Mouse (Mus musculus) heart, embryonic 16.5 days (tissue): ENCODE data around the gene Cdc123. TPM values are rescaled to one million over a fixed set of nuclear protein-coding genes. Genes with fewer than 3 reads are reported as not detected.

Experiments
- ATAC-seq: fragments of 200-750 bp; cut with Nextera tagmentation; replicated peaks from 2 replicates; pipeline ENCODE4 v1.8.0; 2017; ENCODE audit warnings: moderate number of reproducible peaks; ENCODE audit not compliant: insufficient read depth, low FRiP score; ENCODE audit errors: extremely low read depth
- H3K27ac ChIP-seq: fragments of 300-500 bp; sonication (generic); 2 replicates; pipeline ENCODE4 v1.5.1; 2014; ENCODE audit warnings: mild to moderate bottlenecking, low read length, control low read depth, moderate library complexity
- H3K27me3 ChIP-seq: fragments of 300-500 bp; sonication (generic); 2 replicates; pipeline ENCODE4 v1.6.1; 2014; ENCODE audit warnings: low read length, mixed read lengths; ENCODE audit not compliant: control insufficient read depth, insufficient read depth
- H3K36me3 ChIP-seq: fragments of 300-500 bp; sonication (generic); 2 replicates; pipeline ENCODE4 v1.6.1; 2014; ENCODE audit not compliant: control insufficient read depth, insufficient read depth
- H3K4me1 ChIP-seq: fragments of 300-500 bp; sonication (generic); 2 replicates; pipeline ENCODE4 v1.6.1; 2014; ENCODE audit warnings: low read length, mixed read lengths; ENCODE audit not compliant: control insufficient read depth, insufficient read depth
- H3K4me2 ChIP-seq: fragments of 300-500 bp; sonication (generic); 2 replicates; pipeline ENCODE4 v1.6.1; 2014; ENCODE audit warnings: low read depth, mild to moderate bottlenecking, control low read depth, low read length
- H3K4me3 ChIP-seq: fragments of 300-500 bp; sonication (generic); 2 replicates; pipeline ENCODE4 v1.5.1; 2014; ENCODE audit warnings: mild to moderate bottlenecking, control low read depth, low read length
- H3K9ac ChIP-seq: fragments of 300-500 bp; sonication (generic); 2 replicates; pipeline ENCODE4 v1.6.1; 2014; ENCODE audit warnings: low read length, control low read depth
- H3K9me3 ChIP-seq: fragments of 300-500 bp; sonication (generic); replicated peaks from 2 replicates; pipeline ENCODE4 v1.6.1; 2016; ENCODE audit warnings: low read length; ENCODE audit not compliant: control insufficient read depth
- WGBS: fragments of 180-500 bp; shearing (Covaris S2); extraction: QIAGEN DNeasy Blood & Tissue Kit; methylation state at CpG from one replicate; pipeline ENCODE4 v1.1.7; 2014; 5-methylcytosine and 5-hydroxymethylcytosine counted together
- polyA plus RNA-seq: library from polyadenylated mRNA; unstranded; fragments of >200 nt; fragmentation: Nextera tagmentation; extraction: Ambion mirVana; gene quantifications from 2 replicates; pipeline ENCODE4 v1.2.1, GENCODE M21; 2015

Cdc123 gene
- polyA plus RNA-seq, 1 experiment from 2014 or later, result 184 TPM

GRCm38 (mm10) chr2:5760479-5761008 lies 84.4 kb downstream of the Cdc123 start:
- Histone ChIP-seq H3K27me3 (no peaks in the 10 kb centered on the region), H3K4me2 (no peak overlapping the region), H3K36me3 (no peaks in the 10 kb centered on the region), H3K4me1 (no peaks in the 10 kb centered on the region), H3K27ac (no peak overlapping the region), H3K4me3 (no peak overlapping the region), H3K9me3 (peaks cover 2% of the 10 kb centered on the region; the same call in 1 of the 2 replicates), H3K9ac (no peak overlapping the region)
- 87% methylated on average over 8 of the region's 8 CpGs for WGBS
- ATAC-seq, result no peak

GRCm38 (mm10) chr2:5758569-5758968 lies 86.4 kb downstream of the Cdc123 start:
- WGBS, result 67% methylated on average over 2 of the region's 2 CpGs
- no peaks in the 10 kb centered on the region for H3K27me3 ChIP-seq
- peaks cover 2% of the 10 kb centered on the region; the same call in 1 of the 2 replicates for H3K9me3 ChIP-seq
- H3K27ac ChIP-seq, result no peak overlapping the region
- H3K9ac ChIP-seq, result no peak overlapping the region
- H3K36me3 ChIP-seq, result no peaks in the 10 kb centered on the region
- no peak overlapping the region for H3K4me3 ChIP-seq
- no peak overlapping the region for H3K4me2 ChIP-seq
- H3K4me1 ChIP-seq, result no peaks in the 10 kb centered on the region
- no peak for ATAC-seq

- 86% methylated on average over 3 of the region's 3 CpGs for WGBS
- no peak overlapping the region for H3K9ac ChIP-seq
- no peak overlapping the region for H3K4me3 ChIP-seq
- H3K4me2 ChIP-seq, result no peak overlapping the region
- no peaks in the 10 kb centered on the region for H3K9me3 ChIP-seq
- no peaks in the 10 kb centered on the region for H3K27me3 ChIP-seq
- no peak for ATAC-seq
- no peak overlapping the region for H3K27ac ChIP-seq
- H3K4me1 ChIP-seq, result no peaks in the 10 kb centered on the region
- no peaks in the 10 kb centered on the region for H3K36me3 ChIP-seq
These were observed 94.1 kb downstream of the Cdc123 start for GRCm38 (mm10) chr2:5750872-5751271.

GRCm38 (mm10) chr2:5749210-5749609 lies 95.8 kb downstream of the Cdc123 start:
- no peak overlapping the region for H3K27ac ChIP-seq
- no peaks in the 10 kb centered on the region for H3K36me3 ChIP-seq
- no peaks in the 10 kb centered on the region for H3K9me3 ChIP-seq
- no peak overlapping the region for H3K4me3 ChIP-seq
- WGBS, result 78% methylated on average over 6 of the region's 6 CpGs
- ATAC-seq, result no peak
- H3K4me2 ChIP-seq, result no peak overlapping the region
- no peaks in the 10 kb centered on the region for H3K27me3 ChIP-seq
- no peaks in the 10 kb centered on the region for H3K4me1 ChIP-seq
- H3K9ac ChIP-seq, result no peak overlapping the region

GRCm38 (mm10) chr2:5747545-5748043 lies 97.4 kb downstream of the Cdc123 start:
- no peaks in the 10 kb centered on the region for H3K27me3 ChIP-seq

GRCm38 (mm10) chr2:5746529-5746928 lies 98.4 kb downstream of the Cdc123 start:
- Histone ChIP-seq H3K4me3 (no peak overlapping the region), H3K4me1 (no peaks in the 10 kb centered on the region), H3K36me3 (no peaks in the 10 kb centered on the region), H3K9ac (no peak overlapping the region), H3K27ac (no peak overlapping the region), H3K4me2 (peak overlapping the region; percentile 8; the same call in 1 of the 2 replicates), H3K27me3 (no peaks in the 10 kb centered on the region), H3K9me3 (no peaks in the 10 kb centered on the region)
- 65% methylated on average over 12 of the region's 12 CpGs for WGBS
- ATAC-seq, result no peak

More at GRCm38 (mm10) chr2:5747545-5748043, 97.4 kb downstream of the Cdc123 start:
- no peak for ATAC-seq
- Histone ChIP-seq H3K4me2 (no peak overlapping the region), H3K9ac (no peak overlapping the region), H3K36me3 (no peaks in the 10 kb centered on the region), H3K4me3 (no peak overlapping the region), H3K4me1 (no peaks in the 10 kb centered on the region), H3K27ac (no peak overlapping the region), H3K9me3 (no peaks in the 10 kb centered on the region)
- WGBS, result 76% methylated on average over 5 of the region's 5 CpGs

Other genes starting within 250 kb of the Cdc123 start
- 3.7 and 5.9 TPM in 2 replicates for gene Camk1d, start 130.6 kb downstream of the Cdc123 start, polyA plus RNA-seq
- gene Nudt5, start 145 bp downstream of the Cdc123 start, polyA plus RNA-seq, result 56.3 and 62.5 TPM in 2 replicates
- 0.56 and 0.68 TPM in 2 replicates for gene Gm13199, start 17.8 kb upstream of the Cdc123 start, polyA plus RNA-seq
- 48.0 and 48.3 TPM in 2 replicates for gene Sec61a2, start 50.3 kb upstream of the Cdc123 start, polyA plus RNA-seq
- 2.1 and 2.2 TPM in 2 replicates for gene Dhtkd1, start 97.6 kb upstream of the Cdc123 start, polyA plus RNA-seq
- 5.8 and 6.1 TPM in 2 replicates for gene Upf2, start 106.3 kb upstream of the Cdc123 start, polyA plus RNA-seq